Mouse (Mus musculus): ENCODE results near the gene 2410015M20Rik.

GRCm38 (mm10) chr17:56587773-56588172 is 21.8 kb downstream of the 2410015M20Rik start:
- TF ChIP-seq CTCF (IDR thresholded peaks at IDR 0.05; ENCODE audit: low read depth) (no peak), EP300 (IDR thresholded peaks at IDR 0.05; ENCODE audit: low read depth) (no peak)

All from liver, embryonic 14.5 days (tissue).